Mouse (Mus musculus) natural killer cell, adult 2 months (primary cell): ENCODE results near the gene Fbxo9.
A peak's percentile ranks its signal among the peaks of the same experiment; 100 is the strongest.
"Not testable (repeated sequence)": the region's sequence is repeated elsewhere in the genome, so short reads cannot be mapped to it uniquely, and the experiment has no call there.

Experiments
- DNase-seq, 2 experiments: peaks; one replicate each; pipeline ENCODE4 v3.0.0; 2022; ENCODE audit warnings: low spot score in 2 of 2

The Fbxo9 gene

DNA sequence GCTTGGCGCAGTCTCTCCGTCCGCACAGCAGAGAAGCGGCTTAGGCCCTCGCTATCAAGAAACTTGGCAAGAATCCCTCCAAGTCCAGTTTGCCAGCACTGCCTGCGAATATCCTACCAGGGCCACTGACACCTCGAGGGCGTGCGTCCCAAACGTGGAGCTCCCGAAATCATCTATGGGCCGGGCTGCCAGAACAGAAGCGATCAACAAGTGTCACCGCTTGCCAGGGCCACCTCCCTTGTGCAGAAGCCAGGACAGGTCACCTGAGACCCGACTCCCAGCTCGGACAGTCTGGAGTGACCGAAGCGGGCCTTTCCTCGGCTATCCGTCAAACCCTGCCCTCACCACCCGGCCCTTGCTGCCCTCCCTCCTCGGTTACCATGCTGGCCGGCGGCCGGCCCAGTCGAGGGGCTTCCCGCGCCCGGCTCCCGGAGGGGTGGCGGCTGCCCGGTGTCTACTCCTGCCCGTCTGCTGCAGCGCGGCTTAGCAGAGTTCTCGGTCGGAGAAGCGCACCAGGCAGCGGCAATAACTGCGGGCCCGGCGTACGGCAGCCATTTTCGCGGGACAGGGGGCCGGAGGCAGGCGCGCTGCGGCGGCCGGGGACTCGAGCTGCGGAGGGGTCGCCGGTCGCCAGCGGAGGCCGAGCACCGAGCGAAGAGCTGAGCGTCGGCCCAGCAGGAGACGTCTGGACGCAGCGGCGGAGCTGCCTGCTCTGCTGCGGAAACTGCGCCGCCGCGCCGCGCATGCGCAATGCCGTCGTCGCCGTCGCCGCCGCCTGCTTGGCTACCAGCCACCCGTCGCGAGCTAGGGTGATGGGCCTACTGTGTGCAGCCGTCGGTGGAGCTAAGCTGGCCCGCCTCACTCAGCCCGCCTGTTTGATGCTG is 711 bp downstream of the Fbxo9 start:
- peak; percentile 71 to 81 for DNase-seq

DNA sequence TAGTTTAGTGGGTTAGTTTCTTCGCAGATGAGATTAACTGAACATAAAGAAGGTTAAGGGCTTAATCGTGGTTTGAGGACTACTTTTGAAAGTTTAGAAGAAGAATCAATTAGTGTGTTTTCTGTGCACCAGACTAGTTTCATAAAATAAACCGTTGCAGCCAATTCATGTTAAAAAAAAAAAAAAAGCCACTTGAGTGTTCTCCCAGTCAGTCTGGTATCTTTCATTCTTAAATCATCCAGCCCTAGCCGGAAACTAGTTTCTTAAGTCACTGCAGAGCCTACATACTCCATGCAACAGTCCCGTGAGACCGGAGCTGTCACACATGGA is 1.3 kb downstream of the Fbxo9 start:
- no peak for DNase-seq

DNA sequence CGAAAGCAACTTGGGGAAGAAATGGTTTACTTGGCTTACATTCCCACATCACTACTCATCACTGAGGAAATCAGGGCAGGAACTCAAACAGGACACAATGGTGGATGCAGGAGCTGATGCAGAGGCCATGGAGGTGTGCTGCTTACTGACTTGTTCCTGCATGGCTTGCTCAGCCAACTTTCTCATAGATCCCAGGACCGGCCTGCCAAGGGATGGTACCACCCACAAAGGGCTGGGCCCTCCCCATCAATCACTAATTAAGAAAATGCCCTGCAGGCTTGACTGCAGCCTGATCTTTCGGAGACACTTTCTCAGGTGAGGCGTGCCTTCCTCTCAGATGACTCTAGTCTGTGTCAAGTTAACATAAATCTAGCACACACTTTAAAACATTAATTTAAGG is 2.0 kb downstream of the Fbxo9 start:
- no peak for DNase-seq

DNA sequence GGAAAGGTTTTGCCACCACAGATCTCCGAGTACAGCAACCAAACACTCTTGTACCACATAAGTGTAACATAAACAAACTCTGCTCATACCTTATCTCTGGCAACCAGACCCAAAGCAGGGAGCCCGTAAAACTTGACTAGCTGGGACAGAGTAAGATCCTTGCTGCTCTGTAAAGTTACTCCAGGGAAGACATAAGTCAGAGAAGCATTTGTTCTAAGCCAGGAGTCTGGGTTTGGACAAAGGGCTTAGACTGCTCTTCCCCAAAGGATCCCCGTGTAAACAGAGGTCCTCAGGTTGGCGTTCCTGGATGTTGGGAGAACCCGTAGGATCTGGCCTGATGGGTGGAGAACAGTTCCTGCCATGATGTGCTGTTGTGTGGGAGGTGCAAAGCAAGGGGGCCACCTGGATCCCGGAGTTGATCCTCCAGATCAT is 3.3 kb downstream of the Fbxo9 start:
- no peak for DNase-seq

- no peak for DNase-seq
These were observed 3.9 kb downstream of the Fbxo9 start for GRCm38 (mm10) chr9:78104973-78105372.

GRCm38 (mm10) chr9:78103965-78104560 is 4.8 kb downstream of the Fbxo9 start:
- no peak for DNase-seq

- peak in 1 of 2 experiments; percentile 19 for DNase-seq
These were observed 7.4 kb downstream of the Fbxo9 start for GRCm38 (mm10) chr9:78101431-78101830.

- DNase-seq = peak; percentile 61 to 62
These were observed 7.9 kb downstream of the Fbxo9 start for GRCm38 (mm10) chr9:78100956-78101355.

DNA sequence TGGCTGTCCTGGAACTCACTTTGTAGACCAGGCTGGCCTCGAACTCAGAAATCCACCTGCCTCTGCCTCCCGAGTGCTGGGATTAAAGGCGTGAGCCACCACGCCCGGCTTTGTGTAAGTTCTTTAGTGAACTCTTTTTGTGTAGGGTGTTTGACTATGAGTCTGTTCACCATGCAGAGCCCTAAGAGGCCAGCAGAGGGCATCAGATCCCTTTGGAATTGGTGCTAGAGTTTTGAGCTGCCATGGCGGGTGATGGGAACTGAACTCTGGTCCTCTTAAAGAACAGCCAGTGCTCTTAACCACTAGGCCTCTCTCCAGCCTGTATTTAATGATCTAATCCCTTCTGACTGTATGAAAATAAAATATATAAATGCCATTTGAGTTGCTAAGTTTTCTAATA is 12.5 kb downstream of the Fbxo9 start:
- peak in 1 of 2 experiments; percentile 18 for DNase-seq

DNA sequence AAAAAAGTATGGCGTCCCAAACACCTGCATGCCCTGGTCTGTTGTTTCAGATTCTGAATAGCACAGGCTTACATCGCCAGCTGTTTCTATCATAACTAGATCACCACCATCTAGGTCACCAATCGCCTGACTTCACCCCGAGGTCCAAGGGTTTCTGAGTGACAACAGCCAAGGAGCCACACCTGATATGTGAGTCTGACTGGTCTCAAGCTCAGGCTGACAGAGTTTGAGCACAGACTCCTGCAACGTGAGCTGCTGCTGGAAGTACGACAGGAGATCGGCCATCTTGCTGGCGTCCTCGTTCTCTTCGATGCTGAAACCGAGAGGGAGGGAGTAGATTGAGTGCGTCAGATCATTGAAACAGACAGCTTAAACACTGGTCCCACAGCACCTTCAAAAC is 13.2 kb downstream of the Fbxo9 start:
- no peak for DNase-seq

- DNase-seq = no peak
These were observed 18.3 kb downstream of the Fbxo9 start for GRCm38 (mm10) chr9:78090596-78090995.

GRCm38 (mm10) chr9:78089906-78090305 is 19.0 kb downstream of the Fbxo9 start:
- DNase-seq = no peak

- DNase-seq = no peak
These were observed 19.9 kb downstream of the Fbxo9 start for GRCm38 (mm10) chr9:78088971-78089370.

GRCm38 (mm10) chr9:78088521-78088920 is 20.3 kb downstream of the Fbxo9 start:
- no peak for DNase-seq

- no peak for DNase-seq
These were observed 21.1 kb downstream of the Fbxo9 start for GRCm38 (mm10) chr9:78087751-78088150.

DNA sequence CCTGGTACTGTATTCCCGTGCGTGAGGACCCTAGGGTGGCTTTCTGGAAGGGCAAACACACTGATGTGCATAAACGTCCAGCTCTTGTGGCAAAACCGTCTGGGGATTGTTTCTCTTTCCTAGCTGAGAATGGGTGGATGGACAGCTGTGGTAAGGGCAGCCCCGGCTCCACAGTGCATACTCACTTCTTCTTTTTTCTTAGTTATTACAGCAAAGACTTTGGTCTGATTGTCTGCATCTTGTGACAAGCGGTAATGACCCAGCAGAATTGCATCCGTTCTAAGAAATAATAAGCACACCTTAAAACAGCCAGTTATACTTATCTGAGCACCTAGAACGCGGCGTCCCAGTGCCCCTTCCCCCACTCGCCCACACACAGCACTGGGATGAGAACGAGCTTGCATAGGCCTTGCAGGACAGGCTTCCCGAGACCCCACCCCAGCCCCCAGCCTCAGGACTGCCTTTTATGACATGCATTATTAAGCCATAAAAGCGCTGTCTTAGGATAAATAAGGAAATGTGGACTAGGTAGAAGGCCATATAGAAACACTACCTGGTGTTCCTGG is 23.1 kb downstream of the Fbxo9 start:
- DNase-seq = no peak

GRCm38 (mm10) chr9:78084341-78084740 is 24.5 kb downstream of the Fbxo9 start:
- no peak for DNase-seq

- no peak for DNase-seq
These were observed 27.0 kb downstream of the Fbxo9 start for GRCm38 (mm10) chr9:78081835-78082234.

DNA sequence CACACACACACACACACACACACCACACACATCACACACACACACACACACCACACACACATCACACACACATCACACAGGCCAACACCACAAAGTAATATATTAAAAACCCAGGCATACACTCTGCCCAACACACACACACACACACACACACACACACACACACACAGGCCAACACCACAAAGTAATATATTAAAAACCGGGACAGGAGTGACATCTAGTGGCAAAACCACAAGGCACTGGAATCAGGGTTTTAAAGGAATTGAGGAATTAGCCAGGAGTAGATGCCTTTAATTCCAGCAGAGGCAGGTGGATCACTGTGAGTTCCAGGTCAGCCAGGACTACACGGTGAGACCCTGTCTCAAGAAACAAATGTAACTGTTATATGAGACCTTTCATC is 30.6 kb downstream of the Fbxo9 start:
- DNase-seq = no peak

DNA sequence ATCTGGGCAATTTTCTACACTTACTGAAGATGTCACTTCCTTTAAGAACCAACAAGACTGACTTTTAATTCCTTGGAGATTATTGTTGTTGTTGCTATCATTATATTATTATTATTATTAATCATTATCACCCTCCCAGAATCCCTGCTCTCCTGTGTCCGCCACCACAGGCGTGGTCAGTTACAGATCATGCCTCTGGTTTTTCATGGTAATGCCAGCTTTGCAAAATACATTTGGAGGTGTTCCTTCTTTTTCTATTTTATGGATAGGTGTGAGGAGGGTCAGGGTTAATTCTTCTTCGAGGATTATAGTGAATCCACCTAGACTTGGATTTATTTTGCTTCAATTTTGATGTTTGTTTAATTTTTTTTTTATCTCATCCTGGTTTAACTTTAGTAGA is 33.6 kb downstream of the Fbxo9 start:
- DNase-seq = no peak

GRCm38 (mm10) chr9:78073713-78074340 is 35.0 kb downstream of the Fbxo9 start:
- DNase-seq = peak; percentile 5 to 18

GRCm38 (mm10) chr9:78073291-78073690 is 35.6 kb downstream of the Fbxo9 start:
- not testable (repeated sequence) for DNase-seq

- DNase-seq = no peak
These were observed 37.2 kb downstream of the Fbxo9 start for GRCm38 (mm10) chr9:78071626-78072025.
